Mouse (Mus musculus) erythroblast, adult 5-6 weeks (primary cell): ENCODE measurements around the gene Syce1. TPM values are rescaled to one million over a fixed set of nuclear protein-coding genes. Genes with fewer than 3 reads are reported as not detected.
A peak's percentile ranks its signal among the peaks of the same experiment; 100 is the strongest.

ENCODE experiments used
- ATAC-seq: replicated peaks from 2 replicates; pipeline ENCODE4 v1.8.0; 2016; ENCODE audit warnings: moderate number of reproducible peaks, mild to moderate bottlenecking, moderate TSS enrichment, inconsistent platforms; ENCODE audit not compliant: poor library complexity, low FRiP score, severe bottlenecking
- total RNA-seq, 2 experiments: library from RNA; stranded (forward) in 1 of 2; stranded (reverse) in 1 of 2; fragments of 150-400 nt in 1 of 2; fragments of 200-764, 138-1000 nt in 1 of 2; gene quantifications; 2 replicates each; pipeline versions ENCODE4 v1.2.3 to v1.2.4; 2015 to 2017; ENCODE audit warnings: low replicate concordance in 2 of 2

Syce1 gene
- total RNA-seq (2015; ENCODE audit: low replicate concordance) (not detected in 2 replicates), total RNA-seq (2017; ENCODE audit: low replicate concordance) (0.60 TPM in 1 of 2 replicates, not detected in the other)

- ATAC-seq, result no peak
Observed at GRCm38 (mm10) chr7:140787406-140788052, at the start of gene Syce1. Syce1 (minus strand) TSS chr7:140787852.

- ATAC-seq, result no peak
Observed at GRCm38 (mm10) chr7:140836243-140837115, 48.8 kb upstream of the Syce1 start.

GRCm38 (mm10) chr7:140835758-140836087 lies 48.1 kb upstream of the Syce1 start:
- ATAC-seq, result no peak

- ATAC-seq, result 0 out of 2 replicates have a peak, but pooled peaks have one; percentile 26
Observed at GRCm38 (mm10) chr7:140834968-140835757, 47.5 kb upstream of the Syce1 start, which contains the start of gene Urah. Urah (plus strand) TSS chr7:140835018.

GRCm38 (mm10) chr7:140833341-140833740 lies 45.7 kb upstream of the Syce1 start:
- ATAC-seq, result no peak

- ATAC-seq, result no peak
Observed at GRCm38 (mm10) chr7:140831447-140831846, 43.8 kb upstream of the Syce1 start.

GRCm38 (mm10) chr7:140828171-140828881 lies 40.7 kb upstream of the Syce1 start:
- ATAC-seq, result peak; percentile 46; the same call in 1 of the 2 replicates

- ATAC-seq, result no peak
Observed at GRCm38 (mm10) chr7:140822731-140823130, 35.1 kb upstream of the Syce1 start.

GRCm38 (mm10) chr7:140821653-140822329 lies 34.1 kb upstream of the Syce1 start, which contains the start of gene Zfp941:
Zfp941 (minus strand) TSS chr7:140822178.
- peak; percentile 74 for ATAC-seq

GRCm38 (mm10) chr7:140821305-140821652 lies 33.6 kb upstream of the Syce1 start:
- ATAC-seq, result no peak

GRCm38 (mm10) chr7:140820173-140820572 lies 32.5 kb upstream of the Syce1 start:
- no peak for ATAC-seq

- ATAC-seq, result no peak
Observed at GRCm38 (mm10) chr7:140812850-140813249, 25.2 kb upstream of the Syce1 start.

- ATAC-seq, result no peak
Observed at GRCm38 (mm10) chr7:140811714-140812113, 24.1 kb upstream of the Syce1 start.

GRCm38 (mm10) chr7:140810496-140810895 lies 22.8 kb upstream of the Syce1 start:
- no peak for ATAC-seq

GRCm38 (mm10) chr7:140805704-140806103 lies 18.1 kb upstream of the Syce1 start:
- peak; percentile 61; the same call in 1 of the 2 replicates for ATAC-seq

GRCm38 (mm10) chr7:140802629-140803028 lies 15.0 kb upstream of the Syce1 start:
- ATAC-seq, result no peak

- ATAC-seq, result no peak
Observed at GRCm38 (mm10) chr7:140798212-140798611, 10.6 kb upstream of the Syce1 start.

- ATAC-seq, result no peak; the same call in 1 of the 2 replicates
Observed at GRCm38 (mm10) chr7:140797619-140798018, 10.0 kb upstream of the Syce1 start.

- ATAC-seq, result no peak
Observed at GRCm38 (mm10) chr7:140793541-140793940, 5.9 kb upstream of the Syce1 start.
